Mouse (Mus musculus) stomach, postnatal 0 days (tissue): ENCODE data around the gene Mfsd11.

Source experiments
- CTCF ChIP-seq: IDR thresholded peaks from 2 replicates; pipeline ENCODE4 v1.5.1; 2016; ENCODE audit warnings: antibody characterized with exemption, low read depth, mild to moderate bottlenecking, moderate library complexity
- EP300 ChIP-seq: optimal IDR thresholded peaks from 2 replicates; pipeline ENCODE3; 2016; ENCODE audit warnings: antibody characterized with exemption

DNA sequence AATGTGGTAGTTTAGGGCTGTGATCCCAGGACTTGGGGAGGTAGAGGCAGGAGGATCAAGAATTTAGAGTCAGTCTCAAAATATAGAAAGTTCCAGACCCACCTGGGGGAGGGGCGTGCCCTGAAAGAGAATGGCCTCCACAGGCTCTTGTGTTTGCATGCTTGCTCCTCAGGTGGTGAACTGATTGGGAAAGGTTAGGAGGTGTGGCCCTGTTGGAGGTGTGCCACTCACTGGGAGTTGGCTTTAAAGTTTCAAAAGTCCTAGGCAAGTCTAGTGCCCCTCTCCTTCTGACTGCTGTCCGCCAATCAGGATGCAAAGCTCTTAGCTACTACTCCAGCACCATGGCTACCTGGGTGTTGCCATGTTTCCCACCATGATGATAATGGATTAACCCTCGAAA lies 63.0 kb downstream of the Mfsd11 start:
- no peak for TF ChIP-seq EP300
- TF ChIP-seq CTCF, result no peak
